Mouse (Mus musculus): ENCODE measurements around the gene Disp1.

The Disp1 gene

GRCm38 (mm10) chr1:183163512-183164189 lies 57.7 kb downstream of the Disp1 start:
- in situ Hi-C loops (cut with MboI, MseI): no loop called here

GRCm38 (mm10) chr1:183161057-183161456 lies 60.3 kb downstream of the Disp1 start:
- in situ Hi-C loops (cut with MboI, MseI): no loop called here

GRCm38 (mm10) chr1:183160188-183160587 lies 61.1 kb downstream of the Disp1 start:
- in situ Hi-C loops (cut with MboI, MseI): no loop called here

- in situ Hi-C loops (cut with MboI, MseI): loop anchor here in 1 of 2 experiments (10.0 kb wide), 1 partner anchor 54 kb away; no protein-coding TSS in a partner anchor
Measured at GRCm38 (mm10) chr1:183159183-183159582, 62.1 kb downstream of the Disp1 start.

GRCm38 (mm10) chr1:183155600-183155999 lies 65.7 kb downstream of the Disp1 start:
- in situ Hi-C loops (cut with MboI, MseI): loop anchor here in 1 of 2 experiments (10.0 kb wide), 1 partner anchor 51 kb away; no protein-coding TSS in a partner anchor

GRCm38 (mm10) chr1:183154296-183155204 lies 66.8 kb downstream of the Disp1 start:
- in situ Hi-C loops (cut with MboI, MseI): loop anchor here in 1 of 2 experiments (10.0 kb wide), 1 partner anchor 50 kb away; no protein-coding TSS in a partner anchor

GRCm38 (mm10) chr1:183153354-183153753 lies 68.0 kb downstream of the Disp1 start:
- in situ Hi-C loops (cut with MboI, MseI): loop anchor here in 1 of 2 experiments (10.0 kb wide), 1 partner anchor 49 kb away; no protein-coding TSS in a partner anchor

GRCm38 (mm10) chr1:183151510-183152319 lies 69.6 kb downstream of the Disp1 start:
- in situ Hi-C loops (cut with MboI, MseI): loop anchor here in 1 of 2 experiments (10.0 kb wide), 1 partner anchor 47 kb away; no protein-coding TSS in a partner anchor

- in situ Hi-C loops (cut with MboI, MseI): loop anchor here in 1 of 2 experiments (10.0 kb wide), 1 partner anchor 46 kb away; no protein-coding TSS in a partner anchor
Measured at GRCm38 (mm10) chr1:183150379-183150840, 70.9 kb downstream of the Disp1 start.

- in situ Hi-C loops (cut with MboI, MseI): loop anchor here in 1 of 2 experiments (10.0 kb wide), 1 partner anchor 45 kb away; no protein-coding TSS in a partner anchor
Measured at GRCm38 (mm10) chr1:183149571-183150105, 71.7 kb downstream of the Disp1 start.

GRCm38 (mm10) chr1:183147438-183147841 lies 73.9 kb downstream of the Disp1 start:
- in situ Hi-C loops (cut with MboI, MseI): no loop called here

- in situ Hi-C loops (cut with MboI, MseI): no loop called here
Measured at GRCm38 (mm10) chr1:183146795-183147194, 74.5 kb downstream of the Disp1 start.

- in situ Hi-C loops (cut with MboI, MseI): no loop called here
Measured at GRCm38 (mm10) chr1:183146102-183146735, 75.1 kb downstream of the Disp1 start.

- in situ Hi-C loops (cut with MboI, MseI): no loop called here
Measured at GRCm38 (mm10) chr1:183144602-183145205, 76.6 kb downstream of the Disp1 start.

- in situ Hi-C loops (cut with MboI, MseI): no loop called here
Measured at GRCm38 (mm10) chr1:183143246-183143645, 78.1 kb downstream of the Disp1 start.

- in situ Hi-C loops (cut with MboI, MseI): no loop called here
Measured at GRCm38 (mm10) chr1:183142566-183142965, 78.8 kb downstream of the Disp1 start.

GRCm38 (mm10) chr1:183141329-183141728 lies 80.0 kb downstream of the Disp1 start:
- in situ Hi-C loops (cut with MboI, MseI): no loop called here

GRCm38 (mm10) chr1:183140511-183141268 lies 80.6 kb downstream of the Disp1 start:
- in situ Hi-C loops (cut with MboI, MseI): no loop called here

GRCm38 (mm10) chr1:183138088-183138487 lies 83.2 kb downstream of the Disp1 start:
- in situ Hi-C loops (cut with MboI, MseI): no loop called here

Measured in T-helper 17 cell (primary cell).